Mouse (Mus musculus): ENCODE results near the gene Trim15. TPM values are rescaled to one million over a fixed set of nuclear protein-coding genes. Genes with fewer than 3 reads are reported as not detected.

Gene Trim15
- polyA plus RNA-seq, 1 experiment from 2014 or later, result 0.41 TPM

- Histone ChIP-seq H3K27me3 (peaks cover 7% of the 10 kb centered on the region), H3K9ac (no peak overlapping the region), H3K4me2 (no peak overlapping the region), H3K36me3 (ENCODE audit: poor library complexity, severe bottlenecking) (peaks cover 36% of the 10 kb centered on the region), H3K9me3 (replicated peaks) (no peaks in the 10 kb centered on the region), H3K4me3 (no peak overlapping the region), H3K27ac (no peak overlapping the region), H3K4me1 (peaks cover 2% of the 10 kb centered on the region; the same call in 1 of the 2 replicates)
- ATAC-seq, result no peak
- 71% methylated on average over 2 of the region's 2 CpGs for WGBS
These were observed 5.3 kb downstream of the Trim15 start for GRCm38 (mm10) chr17:36861680-36862079.

DNA sequence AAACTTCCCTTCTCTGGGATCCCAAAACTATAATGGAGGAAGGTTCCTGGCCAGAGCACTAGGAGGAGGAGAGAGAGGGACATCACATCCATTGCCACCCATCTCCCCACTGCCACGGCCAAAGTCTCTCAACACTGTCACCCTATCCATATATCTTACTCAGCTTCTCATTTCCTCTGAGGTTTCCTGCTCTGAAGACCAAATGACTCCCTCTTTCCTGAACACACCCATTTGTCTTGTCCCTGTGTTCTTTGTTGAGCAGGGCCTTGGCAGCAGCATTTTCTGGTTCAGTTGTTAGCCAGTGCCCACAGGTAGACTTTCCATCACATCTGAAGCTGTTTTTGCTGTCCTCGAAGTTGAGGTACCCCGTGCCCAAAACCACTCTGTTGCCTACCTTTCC, 8.8 kb downstream of the Trim15 start:
- Histone ChIP-seq H3K4me3 (no peak overlapping the region), H3K27me3 (no peaks in the 10 kb centered on the region), H3K36me3 (ENCODE audit: poor library complexity, severe bottlenecking) (peaks cover 68% of the 10 kb centered on the region)

GRCm38 (mm10) chr17:36856236-36856635, 10.8 kb downstream of the Trim15 start:
- WGBS, result 90% methylated on average over 4 of the region's 4 CpGs
- H3K36me3 ChIP-seq (ENCODE audit: poor library complexity, severe bottlenecking), result peaks cover 87% of the 10 kb centered on the region
- no peak for ATAC-seq

More for the DNA sequence above, 8.8 kb downstream of the Trim15 start:
- no peak overlapping the region for H3K4me2 ChIP-seq
- WGBS, result 93% methylated on average over 3 of the region's 3 CpGs
- no peak overlapping the region for H3K27ac ChIP-seq
- no peak for ATAC-seq
- no peaks in the 10 kb centered on the region for H3K9me3 ChIP-seq (replicated peaks)
- H3K4me1 ChIP-seq, result no peaks in the 10 kb centered on the region
- no peak overlapping the region for H3K9ac ChIP-seq

GRCm38 (mm10) chr17:36855484-36855883, 11.5 kb downstream of the Trim15 start:
- Histone ChIP-seq H3K4me3 (no peak overlapping the region), H3K27me3 (no peaks in the 10 kb centered on the region), H3K9me3 (replicated peaks) (no peaks in the 10 kb centered on the region), H3K4me2 (no peak overlapping the region), H3K36me3 (ENCODE audit: poor library complexity, severe bottlenecking) (peaks cover 94% of the 10 kb centered on the region), H3K4me1 (0 out of 2 replicates have a peak, but pooled peaks cover 4% of the 10 kb centered on the region), H3K9ac (no peak overlapping the region), H3K27ac (no peak overlapping the region)
- WGBS, result 93% methylated on average over 3 of the region's 3 CpGs
- no peak for ATAC-seq

More at GRCm38 (mm10) chr17:36856236-36856635, 10.8 kb downstream of the Trim15 start:
- Histone ChIP-seq H3K27me3 (no peaks in the 10 kb centered on the region), H3K27ac (no peak overlapping the region), H3K9me3 (replicated peaks) (no peaks in the 10 kb centered on the region), H3K9ac (no peak overlapping the region), H3K4me2 (no peak overlapping the region), H3K4me1 (no peaks in the 10 kb centered on the region), H3K4me3 (no peak overlapping the region)

GRCm38 (mm10) chr17:36851627-36852026, 15.4 kb downstream of the Trim15 start:
- no peaks in the 10 kb centered on the region for H3K27me3 ChIP-seq
- ATAC-seq, result no peak
- 90% methylated on average over 5 of the region's 5 CpGs for WGBS
- H3K4me1 ChIP-seq, result 0 out of 2 replicates have a peak, but pooled peaks cover 4% of the 10 kb centered on the region
- no peak overlapping the region for H3K9ac ChIP-seq
- no peaks in the 10 kb centered on the region for H3K9me3 ChIP-seq (replicated peaks)
- peaks cover 58% of the 10 kb centered on the region for H3K36me3 ChIP-seq (ENCODE audit: poor library complexity, severe bottlenecking)
- no peak overlapping the region for H3K27ac ChIP-seq
- no peak overlapping the region for H3K4me3 ChIP-seq
- no peak overlapping the region for H3K4me2 ChIP-seq

- no peak overlapping the region for H3K27ac ChIP-seq
- ATAC-seq, result no peak
- H3K27me3 ChIP-seq, result no peaks in the 10 kb centered on the region
- H3K36me3 ChIP-seq (ENCODE audit: poor library complexity, severe bottlenecking), result peaks cover 54% of the 10 kb centered on the region
- no peak overlapping the region for H3K9ac ChIP-seq
- WGBS, result 86% methylated on average over 5 of the region's 5 CpGs
- H3K4me1 ChIP-seq, result 0 out of 2 replicates have a peak, but pooled peaks cover 4% of the 10 kb centered on the region
- H3K9me3 ChIP-seq (replicated peaks), result no peaks in the 10 kb centered on the region
- H3K4me3 ChIP-seq, result no peak overlapping the region
- no peak overlapping the region for H3K4me2 ChIP-seq
These were observed 15.8 kb downstream of the Trim15 start for GRCm38 (mm10) chr17:36851200-36851599.

GRCm38 (mm10) chr17:36849992-36850391, 17.0 kb downstream of the Trim15 start:
- H3K27me3 ChIP-seq, result no peaks in the 10 kb centered on the region
- H3K36me3 ChIP-seq (ENCODE audit: poor library complexity, severe bottlenecking), result peaks cover 44% of the 10 kb centered on the region
- no peak overlapping the region for H3K4me3 ChIP-seq
- no peak overlapping the region for H3K27ac ChIP-seq
- H3K4me1 ChIP-seq, result 0 out of 2 replicates have a peak, but pooled peaks cover 4% of the 10 kb centered on the region
- no peak overlapping the region for H3K9ac ChIP-seq
- WGBS, result 92% methylated on average over 2 of the region's 2 CpGs
- no peak overlapping the region for H3K4me2 ChIP-seq
- H3K9me3 ChIP-seq (replicated peaks), result no peaks in the 10 kb centered on the region
- ATAC-seq, result no peak

DNA sequence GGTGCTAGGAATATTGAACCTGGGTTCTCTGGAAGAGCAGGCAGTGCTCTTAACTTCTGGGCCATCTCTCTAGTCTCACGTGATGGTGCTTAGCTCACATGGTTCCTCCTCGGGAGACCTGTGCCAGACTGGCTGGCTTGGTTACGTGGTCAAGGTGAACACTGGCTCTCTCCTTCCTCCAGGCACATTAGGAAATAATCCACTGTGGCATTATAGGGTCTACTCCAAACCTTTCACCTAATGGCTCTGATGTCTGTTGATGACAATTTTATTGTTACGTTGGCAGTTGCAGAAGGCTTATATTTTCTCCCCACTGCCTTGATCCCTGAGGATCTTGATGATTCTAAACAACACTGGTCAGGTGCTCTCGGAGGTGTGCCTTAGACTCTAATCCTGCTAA, 18.1 kb downstream of the Trim15 start:
- H3K9ac ChIP-seq, result no peak overlapping the region
- WGBS, result 84% methylated on average over 5 of the region's 5 CpGs

DNA sequence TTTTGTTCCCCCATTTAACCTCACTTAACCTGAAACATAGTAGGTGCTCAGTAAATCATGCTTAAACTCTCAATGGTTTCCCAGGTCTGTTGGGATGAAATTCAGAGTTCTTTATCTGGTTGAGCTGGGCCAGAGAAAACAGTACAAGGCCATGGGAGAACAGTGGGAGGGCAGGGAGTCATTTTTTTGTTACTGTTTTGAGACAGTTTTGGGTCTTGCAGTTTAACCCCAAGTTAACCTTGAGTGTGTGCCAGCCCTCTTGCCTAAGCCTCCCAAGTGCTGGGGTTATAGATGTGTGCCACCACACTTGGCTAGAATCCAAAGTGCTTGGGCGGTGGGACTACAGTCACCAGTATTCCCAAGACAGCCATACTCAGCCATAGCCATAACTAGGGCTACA, 22.3 kb downstream of the Trim15 start:
- ATAC-seq, result no peak
- Histone ChIP-seq H3K27me3 (no peaks in the 10 kb centered on the region), H3K4me2 (no peak overlapping the region), H3K9ac (no peak overlapping the region), H3K4me3 (no peak overlapping the region), H3K27ac (no peak overlapping the region), H3K36me3 (ENCODE audit: poor library complexity, severe bottlenecking) (no peaks in the 10 kb centered on the region), H3K9me3 (replicated peaks) (no peaks in the 10 kb centered on the region), H3K4me1 (no peaks in the 10 kb centered on the region)
- 84% methylated on average over 1 of the region's 1 CpGs for WGBS

More for the DNA sequence above, 18.1 kb downstream of the Trim15 start:
- Histone ChIP-seq H3K9me3 (replicated peaks) (no peaks in the 10 kb centered on the region), H3K27ac (no peak overlapping the region), H3K4me3 (no peak overlapping the region), H3K27me3 (no peaks in the 10 kb centered on the region), H3K4me1 (0 out of 2 replicates have a peak, but pooled peaks cover 4% of the 10 kb centered on the region), H3K36me3 (ENCODE audit: poor library complexity, severe bottlenecking) (peaks cover 34% of the 10 kb centered on the region), H3K4me2 (no peak overlapping the region)
- no peak for ATAC-seq

DNA sequence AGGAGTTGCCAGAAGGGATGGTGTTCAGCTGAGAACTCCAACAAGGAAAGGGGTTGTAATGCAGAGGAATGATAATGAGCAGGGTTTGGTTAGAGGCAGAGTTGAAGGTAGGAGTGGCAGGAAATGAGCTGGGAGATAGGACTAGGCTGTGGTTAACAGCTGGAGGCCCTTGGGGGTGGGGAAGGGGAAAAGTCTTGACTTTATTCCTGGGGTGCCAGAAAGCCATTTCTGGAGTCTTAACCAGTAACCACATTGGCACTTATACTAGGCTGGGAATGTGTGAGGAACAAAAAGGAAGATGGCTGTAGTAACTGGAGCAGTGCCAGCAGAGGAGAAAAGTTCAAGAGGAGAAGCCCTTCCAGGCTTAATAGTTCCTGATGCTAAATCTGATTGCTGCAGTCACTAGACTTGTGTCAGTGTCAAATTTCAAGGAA, 22.7 kb downstream of the Trim15 start:
- ATAC-seq, result no peak
- no peak overlapping the region for H3K4me2 ChIP-seq
- no peak overlapping the region for H3K9ac ChIP-seq
- no peaks in the 10 kb centered on the region for H3K27me3 ChIP-seq
- H3K9me3 ChIP-seq (replicated peaks), result no peaks in the 10 kb centered on the region
- H3K27ac ChIP-seq, result no peak overlapping the region
- no peaks in the 10 kb centered on the region for H3K36me3 ChIP-seq (ENCODE audit: poor library complexity, severe bottlenecking)
- no peaks in the 10 kb centered on the region for H3K4me1 ChIP-seq
- no peak overlapping the region for H3K4me3 ChIP-seq

DNA sequence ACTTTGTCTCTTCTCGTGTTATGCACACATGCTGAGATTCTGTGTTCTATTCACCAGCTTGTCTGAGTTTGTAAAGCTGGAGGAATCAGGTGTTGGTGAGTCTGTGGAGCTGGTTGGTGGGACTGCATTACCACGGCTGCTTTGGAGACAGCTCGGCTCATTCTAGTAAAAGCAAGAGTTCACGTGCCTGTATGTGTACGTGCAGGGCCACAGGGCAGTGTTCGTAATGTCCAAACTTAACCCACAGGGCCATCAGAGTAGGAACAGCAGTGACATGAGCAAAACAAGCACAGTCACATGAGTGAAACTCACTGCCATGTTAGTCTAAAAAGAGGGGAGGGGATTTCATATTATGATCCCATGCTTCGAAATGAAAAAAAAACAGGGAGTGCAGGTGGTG, 23.3 kb downstream of the Trim15 start:
- Histone ChIP-seq H3K27ac (no peak overlapping the region), H3K4me1 (no peaks in the 10 kb centered on the region), H3K27me3 (no peaks in the 10 kb centered on the region), H3K9ac (no peak overlapping the region), H3K4me2 (no peak overlapping the region), H3K4me3 (no peak overlapping the region), H3K36me3 (ENCODE audit: poor library complexity, severe bottlenecking) (no peaks in the 10 kb centered on the region), H3K9me3 (replicated peaks) (no peaks in the 10 kb centered on the region)
- ATAC-seq, result no peak
- 83% methylated on average over 7 of the region's 7 CpGs for WGBS

DNA sequence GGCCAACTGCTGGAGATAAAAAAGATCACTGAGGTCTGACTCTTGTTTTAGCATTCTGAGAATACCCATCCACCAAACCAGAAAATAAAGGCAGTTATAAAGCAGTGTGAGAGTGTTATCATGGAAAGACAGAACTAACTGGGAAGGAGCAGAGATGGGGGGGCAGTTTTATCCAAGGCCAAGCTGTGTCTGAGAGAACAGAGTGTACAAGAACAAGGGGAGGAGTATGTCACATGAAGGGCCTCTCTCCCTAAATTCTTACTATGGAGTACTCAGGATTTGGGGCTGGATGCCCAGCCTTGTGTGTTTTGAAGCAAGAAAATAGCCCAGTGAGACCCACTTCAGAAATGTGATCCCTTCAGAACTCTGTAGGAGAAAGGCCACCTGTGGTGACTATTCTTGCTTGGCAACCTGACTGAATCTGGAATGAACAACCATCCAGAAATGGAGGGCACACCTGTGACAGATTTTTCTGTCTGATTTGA, 26.0 kb downstream of the Trim15 start:
- no peak overlapping the region for H3K9ac ChIP-seq
- H3K27ac ChIP-seq, result no peak overlapping the region
- no peaks in the 10 kb centered on the region for H3K36me3 ChIP-seq (ENCODE audit: poor library complexity, severe bottlenecking)
- H3K27me3 ChIP-seq, result no peaks in the 10 kb centered on the region
- H3K4me1 ChIP-seq, result peaks cover 16% of the 10 kb centered on the region
- ATAC-seq, result no peak
- H3K9me3 ChIP-seq (replicated peaks), result no peaks in the 10 kb centered on the region
- no peak overlapping the region for H3K4me3 ChIP-seq
- H3K4me2 ChIP-seq, result no peak overlapping the region

DNA sequence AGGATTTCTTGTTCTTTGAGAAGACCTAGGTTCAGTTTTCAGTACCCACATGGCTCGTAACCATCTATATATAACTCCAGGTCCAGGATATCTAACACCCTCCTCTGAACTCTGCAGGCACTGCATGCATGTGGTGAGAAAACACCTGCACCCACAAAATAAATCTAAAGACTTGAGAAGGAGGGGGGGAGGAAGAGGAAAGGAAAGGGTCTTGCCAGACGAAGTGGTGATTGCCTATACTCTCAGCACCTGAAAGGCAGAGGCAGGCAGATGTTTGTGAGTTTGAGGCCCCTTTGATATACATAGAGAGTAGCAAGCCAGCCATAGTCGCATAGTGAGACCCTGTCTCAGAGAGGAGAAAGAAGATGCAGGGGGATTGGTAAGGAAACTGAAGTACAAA, 27.1 kb downstream of the Trim15 start:
- H3K9me3 ChIP-seq (replicated peaks), result no peaks in the 10 kb centered on the region
- WGBS, result 84% methylated on average over 3 of the region's 3 CpGs
- H3K36me3 ChIP-seq (ENCODE audit: poor library complexity, severe bottlenecking), result no peaks in the 10 kb centered on the region
- H3K4me3 ChIP-seq, result no peak overlapping the region
- no peaks in the 10 kb centered on the region for H3K27me3 ChIP-seq
- H3K4me1 ChIP-seq, result peaks cover 17% of the 10 kb centered on the region
- H3K4me2 ChIP-seq, result no peak overlapping the region
- H3K9ac ChIP-seq, result no peak overlapping the region
- no peak overlapping the region for H3K27ac ChIP-seq
- no peak for ATAC-seq

All from forebrain, embryonic 13.5 days (tissue).